Mouse (Mus musculus) ES-E14 (cell line): ENCODE data around the gene Grin1. TPM values are rescaled to one million over a fixed set of nuclear protein-coding genes. Genes with fewer than 3 reads are reported as not detected.

Experiments used
- DNase-seq: peaks from one replicate; pipeline ENCODE4 v3.0.0-alpha.2; 2013; ENCODE audit warnings: low read depth, low spot score
- H3K27ac ChIP-seq: 2 replicates; pipeline ENCODE4 v1.5.1; 2012; ENCODE audit warnings: low read depth, mild to moderate bottlenecking, low read length, moderate library complexity, mixed read lengths; ENCODE audit not compliant: poor library complexity, insufficient read depth, severe bottlenecking
- H3K36me3 ChIP-seq: 2 replicates; pipeline ENCODE4 v1.6.1; 2012; ENCODE audit warnings: mild to moderate bottlenecking, low read length, moderate library complexity, mixed read lengths; ENCODE audit not compliant: control insufficient read depth, poor library complexity, insufficient read depth, severe bottlenecking
- H3K4me1 ChIP-seq, 2 experiments: fragments of 150-350 bp in 1 of 2; sonication (generic) in 1 of 2; 2 replicates each; pipeline ENCODE4 v1.6.1; 2012; ENCODE audit warnings: low read length in 2 of 2, mild to moderate bottlenecking in 1 of 2, mixed read lengths in 1 of 2; ENCODE audit not compliant: control insufficient read depth in 2 of 2, insufficient read depth in 2 of 2, poor library complexity in 1 of 2
- H3K4me3 ChIP-seq, 2 experiments: fragments of 150-350 bp in 1 of 2; sonication (generic) in 1 of 2; 2 replicates each; pipeline ENCODE4 v1.5.1; 2012; ENCODE audit warnings: low read length in 2 of 2, low read depth in 1 of 2, mild to moderate bottlenecking in 1 of 2, mixed read lengths in 1 of 2; ENCODE audit not compliant: insufficient read depth in 1 of 2, poor library complexity in 1 of 2, severe bottlenecking in 1 of 2
- H3K9ac ChIP-seq: 2 replicates; pipeline ENCODE4 v1.6.1; 2012; ENCODE audit warnings: low read depth, mild to moderate bottlenecking, low read length, mixed read lengths; ENCODE audit not compliant: poor library complexity, insufficient read depth, severe bottlenecking
- H3K9me3 ChIP-seq: fragments of 150-350 bp; sonication (generic); 2 replicates; pipeline ENCODE4 v1.6.1; 2012; ENCODE audit warnings: low read depth, mild to moderate bottlenecking, low read length; ENCODE audit not compliant: control insufficient read depth, insufficient read depth
- CHD2 ChIP-seq: IDR thresholded peaks from 2 replicates; pipeline ENCODE4 v1.6.1; 2014; ENCODE audit warnings: mild to moderate bottlenecking, low read depth, low read length, inconsistent platforms
- HCFC1 ChIP-seq: IDR thresholded peaks from 2 replicates; pipeline ENCODE4 v1.6.1; 2012; ENCODE audit warnings: low read length, inconsistent platforms, borderline replicate concordance; ENCODE audit not compliant: insufficient read depth
- MAFK ChIP-seq: IDR thresholded peaks from 2 replicates; pipeline ENCODE4 v1.6.1; 2014; ENCODE audit warnings: mild to moderate bottlenecking, low read depth, low read length, inconsistent platforms; ENCODE audit not compliant: insufficient read depth
- ZC3H11A ChIP-seq: IDR thresholded peaks from 2 replicates; pipeline ENCODE4 v1.6.1; 2012; ENCODE audit warnings: low read depth, mild to moderate bottlenecking, inconsistent platforms, low read length, borderline replicate concordance
- ZNF384 ChIP-seq: IDR thresholded peaks from 2 replicates; pipeline ENCODE4 v1.6.1; 2012; ENCODE audit warnings: low read depth, low read length, inconsistent platforms
- in situ Hi-C, 2 experiments: fragments of 600-800 bp; cut with MboI; formaldehyde crosslinking; loops; one replicate each; pipeline ENCODE4 v1.15.1; 2025; ENCODE audit warnings: low sequenced_read_pairs in 2 of 2, inconsistent platforms in 1 of 2; ENCODE audit not compliant: unreplicated experiment in 2 of 2
- total RNA-seq: library from RNA; depleted of rRNA; stranded (reverse); fragments of 300-350 nt; gene quantifications from 2 replicates; pipeline ENCODE4 v1.2.3, GENCODE M21; 2012

Gene Grin1
- total RNA-seq, 1 experiment, result 2.5 TPM

DNA sequence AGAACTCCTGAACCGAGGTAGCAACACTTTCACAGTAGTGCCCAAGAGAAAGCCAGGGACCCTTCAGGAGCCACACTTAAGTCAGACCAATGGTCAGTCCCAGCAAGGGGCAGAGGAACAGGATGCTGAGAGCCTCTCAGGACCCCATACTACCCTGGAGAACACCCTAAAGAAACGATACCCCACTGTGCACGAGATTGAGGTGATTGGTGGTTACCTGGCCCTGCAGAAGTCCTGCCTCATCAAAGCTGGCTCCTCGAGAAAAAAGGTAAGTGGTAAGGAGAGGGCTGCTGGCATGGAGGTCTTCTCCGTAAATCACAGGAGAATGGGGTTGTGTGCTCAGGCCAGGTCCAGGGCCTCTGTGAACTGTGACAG is 54.7 kb downstream of the Grin1 start:
- H3K4me1 ChIP-seq, result peaks cover 0 to 12% of the 10 kb centered on the region in 2 experiments; a peak in 1 of 4 replicates
- DNase-seq, result no peak
- H3K4me3 ChIP-seq, result peak overlapping the region in 1 of 2 experiments; percentile 90; a peak in 1 of 4 replicates
- in situ Hi-C loops, result no loop called here
- H3K9ac ChIP-seq, result peak overlapping the region; percentile 28
- H3K27ac ChIP-seq, result no peak overlapping the region
- peaks cover 7% of the 10 kb centered on the region; the same call in 1 of the 2 replicates for H3K36me3 ChIP-seq
- H3K9me3 ChIP-seq, result no peaks in the 10 kb centered on the region
- TF ChIP-seq HCFC1, result no peak
- TF ChIP-seq MAFK, result no peak
- no peak for TF ChIP-seq CHD2
- TF ChIP-seq ZC3H11A, result no peak
- no peak for TF ChIP-seq ZNF384

DNA sequence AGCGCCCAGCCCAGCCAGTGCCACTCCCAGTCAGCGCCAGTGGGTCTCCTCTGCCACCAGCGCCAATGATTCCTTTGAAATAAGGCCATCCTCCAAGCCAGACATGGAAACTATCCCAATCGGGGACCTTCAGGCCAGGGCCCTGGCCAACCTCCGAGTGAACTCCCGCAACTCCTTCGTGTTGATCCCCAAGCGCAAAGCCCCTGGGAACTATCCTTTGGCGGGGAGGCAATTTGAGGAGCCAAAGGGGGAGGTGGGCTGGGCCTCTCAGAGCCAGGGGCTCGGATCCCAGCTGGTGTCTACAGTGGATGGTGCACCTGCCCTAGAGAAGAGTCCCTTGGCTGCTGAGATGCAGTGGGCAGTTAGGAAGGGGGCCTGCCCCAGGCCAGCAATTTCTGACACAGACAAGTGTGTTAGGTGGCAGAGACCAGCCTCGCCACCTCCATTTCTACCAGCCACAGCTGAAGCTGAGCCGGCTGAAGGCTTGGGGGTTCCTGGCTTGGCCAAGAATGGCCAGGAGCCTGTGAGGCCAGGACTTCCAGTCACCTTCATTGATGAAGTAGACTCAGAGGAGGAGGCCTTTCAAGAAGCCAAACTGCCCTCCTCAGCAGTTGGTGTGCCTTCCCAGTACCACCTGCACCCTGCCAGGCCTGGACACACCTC is 55.2 kb downstream of the Grin1 start:
- TF ChIP-seq ZC3H11A, result no peak
- TF ChIP-seq ZNF384, result no peak
- no peak for TF ChIP-seq CHD2
- no peak for TF ChIP-seq MAFK
- no peak for TF ChIP-seq HCFC1
- peaks cover 2% of the 10 kb centered on the region; the same call in 1 of the 2 replicates for H3K36me3 ChIP-seq
- no peaks in the 10 kb centered on the region for H3K9me3 ChIP-seq
- no peak overlapping the region for H3K27ac ChIP-seq
- no peak for DNase-seq
- peak overlapping the region; percentile 86 for H3K9ac ChIP-seq
- peaks cover 0 to 12% of the 10 kb centered on the region in 2 experiments; a peak in 1 of 4 replicates for H3K4me1 ChIP-seq
- peak overlapping the region; percentile 87 to 90 for H3K4me3 ChIP-seq
- in situ Hi-C loops, result no loop called here

DNA sequence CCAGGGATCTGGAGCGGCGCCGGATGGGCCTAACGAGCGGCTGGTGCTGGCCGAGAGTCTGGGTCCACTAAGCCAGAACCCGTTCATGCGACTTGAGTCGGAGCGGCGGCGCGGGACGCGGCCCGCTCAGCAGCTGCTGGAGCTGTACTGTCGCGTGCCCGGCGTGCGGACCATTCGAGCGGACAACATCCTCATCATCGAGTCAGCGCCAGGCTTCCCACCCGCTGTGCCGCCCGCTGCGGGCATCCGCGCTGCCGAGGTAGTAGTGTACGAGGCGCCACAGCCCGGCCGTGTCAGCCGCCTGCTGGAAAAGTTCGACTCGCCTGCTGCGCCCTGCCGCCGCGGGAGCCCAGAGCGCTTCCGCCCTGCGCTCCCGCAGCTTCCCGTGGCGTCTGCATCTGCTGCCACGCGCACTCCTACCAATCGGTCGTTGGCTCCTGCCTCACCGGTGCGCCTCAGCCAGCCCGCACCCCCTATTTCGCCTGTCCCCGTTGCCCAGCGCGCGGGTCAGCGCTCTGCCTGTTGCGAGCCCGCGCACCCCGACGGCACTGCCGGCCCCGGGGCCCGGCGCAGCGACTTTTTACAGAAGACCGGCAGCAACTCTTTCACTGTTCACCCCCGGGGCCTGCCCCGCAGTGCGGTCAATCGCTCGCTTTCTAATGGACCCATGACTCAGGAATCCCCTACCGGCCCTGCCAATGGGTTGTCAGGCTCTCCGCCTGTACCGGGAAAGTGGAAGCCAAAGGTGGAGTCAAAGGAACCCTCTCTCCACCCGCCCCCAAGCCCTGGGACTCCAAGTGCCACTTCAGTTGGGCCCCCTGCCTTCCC is 56.0 kb downstream of the Grin1 start:
- Histone ChIP-seq H3K4me1 (peaks cover 0 to 12% of the 10 kb centered on the region in 2 experiments; a peak in 1 of 4 replicates), H3K36me3 (peaks cover 2% of the 10 kb centered on the region; the same call in 1 of the 2 replicates), H3K9me3 (no peaks in the 10 kb centered on the region), H3K4me3 (peak overlapping the region; percentile 87 to 90), H3K27ac (peak overlapping the region; percentile 22; the same call in 1 of the 2 replicates), H3K9ac (peak overlapping the region; percentile 86)
- in situ Hi-C loops, result no loop called here
- no peak for DNase-seq
- TF ChIP-seq HCFC1 (no peak), ZC3H11A (no peak), ZNF384 (no peak), MAFK (no peak), CHD2 (no peak)

DNA sequence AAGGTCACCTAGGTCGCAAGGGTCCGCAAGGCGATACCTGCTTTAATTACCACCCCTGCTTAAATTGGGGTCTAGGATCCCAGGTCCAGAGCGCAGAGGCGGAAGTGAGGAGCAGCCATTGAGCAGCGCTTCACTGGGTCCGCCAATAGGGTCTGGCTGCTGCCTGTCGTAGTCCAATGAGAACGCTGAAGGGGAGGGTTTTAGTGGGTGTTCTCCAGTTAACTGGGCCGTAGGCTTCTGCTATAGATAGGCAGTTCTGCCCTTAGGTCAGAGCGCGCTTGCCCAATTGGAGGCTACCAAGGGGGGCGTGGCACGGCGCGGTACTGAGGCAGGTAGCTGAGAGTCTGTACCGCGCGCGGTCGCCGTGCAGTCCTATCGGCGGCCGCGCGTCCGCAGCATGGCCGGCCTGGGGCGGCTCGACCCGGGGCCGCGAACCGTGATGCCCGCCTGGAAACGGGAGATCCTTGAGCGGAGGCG is 56.7 kb downstream of the Grin1 start, which contains the start of gene Tprn:
Gene Tprn (plus strand): TSS at position 328 of the 477 bp plus-strand sequence.
- in situ Hi-C loops, result no loop called here
- DNase-seq, result peak; percentile 96
- peaks cover 0 to 11% of the 10 kb centered on the region in 2 experiments; a peak in 1 of 4 replicates for H3K4me1 ChIP-seq
- H3K9me3 ChIP-seq, result no peaks in the 10 kb centered on the region
- TF ChIP-seq ZC3H11A, result no peak
- peak; percentile 91 for TF ChIP-seq CHD2
- no peak for TF ChIP-seq HCFC1
- no peak for TF ChIP-seq ZNF384
- peak within 1 kb of the TSS; percentile 87 to 90 for H3K4me3 ChIP-seq
- peaks cover 2% of the 10 kb centered on the region; the same call in 1 of the 2 replicates for H3K36me3 ChIP-seq
- H3K27ac ChIP-seq, result peak within 1 kb of the TSS; percentile 49; the same call in 1 of the 2 replicates
- peak within 1 kb of the TSS; percentile 86 for H3K9ac ChIP-seq
